16 mouse cellular contexts compared by ENCODE assay signal in the genomic region with DNA sequence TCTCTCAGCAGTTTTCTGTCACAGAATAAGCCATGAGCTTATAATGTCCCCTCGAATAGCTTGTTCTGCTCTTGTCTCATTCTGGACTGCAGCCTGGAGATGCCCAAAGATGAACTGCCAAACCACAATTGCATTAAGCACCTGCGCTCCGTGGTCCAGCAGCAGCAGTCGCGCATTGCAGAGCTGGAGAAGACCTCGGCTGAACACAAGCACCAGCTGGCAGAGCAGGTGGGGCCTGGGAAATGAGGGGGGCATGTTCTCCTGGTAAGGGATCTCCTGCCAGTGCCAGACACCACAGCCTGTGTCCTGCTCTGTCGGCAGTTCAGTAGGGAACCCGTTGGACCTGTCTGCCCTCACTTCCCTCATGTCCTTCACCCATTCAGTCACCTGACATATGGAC. TPM values are rescaled to one million over a fixed set of nuclear protein-coding genes. Genes with fewer than 3 reads are reported as not detected.
DNase-seq lines count a peak whose midpoint lies in the region; ATAC-seq lines count a peak whose summit lies in the region.
"Had no signal": no experiment of that assay in that cellular context is flagged by ENCODE, and none has a peak within 500 bp of the region (broad histone marks: within the 10 kb centered on the region; RNA-seq: fewer than 3 reads in every experiment).

No protein-coding gene starts in this region.

- ATAC-seq in kidney, embryonic 15.5 days (replicated peaks; ENCODE audit: low FRiP score), result no peak
- ATAC-seq: CD4-positive, CD25-positive, alpha-beta regulatory T cell, adult 4 months had no signal

- intact Hi-C loops in heart, postnatal 14 days (cut with DNase I), result no loop called here

- H3K4me3 ChIP-seq in kidney, embryonic 15.5 days (replicated peaks), result no peak overlapping the region
- H3K4me3 ChIP-seq: erythroblast, embryonic 14.5 days; megakaryocyte, embryonic 14.5 days had no signal

- H3K9me3 ChIP-seq in kidney, embryonic 15.5 days (replicated peaks), result no peaks in the 10 kb centered on the region
- H3K9me3 ChIP-seq: megakaryocyte, embryonic 14.5 days had no signal

- no peak overlapping the region for H3K9ac ChIP-seq in kidney, embryonic 15.5 days
- H3K9ac ChIP-seq: liver, embryonic 14.5 days had no signal

- 75% methylated on average over 8 of the region's 8 CpGs for WGBS in kidney, embryonic 15.5 days

- H3K27me3 ChIP-seq in kidney, embryonic 15.5 days, result no peaks in the 10 kb centered on the region
- H3K27me3 ChIP-seq: megakaryocyte, embryonic 14.5 days had no signal

- no peak for DNase-seq in kidney, postnatal 10 days
- peak; percentile 10 to 32 for DNase-seq in thymus, postnatal 10 days (ENCODE audit: low spot score in 2 of 2)
- no peak for DNase-seq in thymus, postnatal 4 days
- peak; percentile 53 for DNase-seq in cerebellum, adult 8-10 months
- no peak for DNase-seq in heart, postnatal 14 days
- DNase-seq in ovary, postnatal 36 days (ENCODE audit: low spot score), result no peak
- DNase-seq: adrenal gland, adult 8-10 months; gastrocnemius, postnatal 25 days; lung, postnatal 10 days had no signal

- no peak overlapping the region for H3K4me2 ChIP-seq in kidney, embryonic 15.5 days

- H3K27ac ChIP-seq in kidney, embryonic 15.5 days, result peak overlapping the region; percentile 82; the same call in 1 of the 2 replicates
- H3K27ac ChIP-seq: liver, embryonic 14.5 days had no signal

- peaks cover 51% of the 10 kb centered on the region for H3K4me1 ChIP-seq in kidney, embryonic 15.5 days

- H3K36me3 ChIP-seq in kidney, embryonic 15.5 days, result peaks cover 85% of the 10 kb centered on the region

RNA-seq across cellular contexts. Expression of a gene that starts 22.7 kb away (rescaled TPM):
- 75.9 and 77.2 TPM in 2 replicates for polyA plus RNA-seq in kidney, embryonic 15.5 days (2015; fragmentation: Nextera tagmentation; extraction: Ambion mirVana)
- 10 to 100 TPM; 76.6 to 80.5 TPM for total RNA-seq in heart, postnatal 14 days (2021)

RNA-seq across cellular contexts. Expression of a gene that starts 24.9 kb away (rescaled TPM):
- polyA plus RNA-seq in kidney, embryonic 15.5 days (2015; fragmentation: Nextera tagmentation; extraction: Ambion mirVana), result 45.1 and 45.9 TPM in 2 replicates
- 10 to 100 TPM; 19.7 to 19.8 TPM for total RNA-seq in heart, postnatal 14 days (2021)

RNA-seq across cellular contexts. Expression of a gene that starts 25.1 kb away (rescaled TPM):
- 82.8 and 92.6 TPM in 2 replicates for polyA plus RNA-seq in kidney, embryonic 15.5 days (2015; fragmentation: Nextera tagmentation; extraction: Ambion mirVana)
- 10 to 100 TPM; 43.6 to 45.6 TPM for total RNA-seq in heart, postnatal 14 days (2021)

RNA-seq across cellular contexts. Expression of a gene that starts 35.3 kb away (rescaled TPM):
- polyA plus RNA-seq in kidney, embryonic 15.5 days (2015; fragmentation: Nextera tagmentation; extraction: Ambion mirVana), result 41.5 and 47.1 TPM in 2 replicates
- not detected for total RNA-seq in heart, postnatal 14 days (2021)
- total RNA-seq: gastrocnemius, postnatal 25 days; heart, postnatal 25 days; MEL had no signal
- polyA plus RNA-seq: CD4-positive, CD25-positive, alpha-beta regulatory T cell, adult 4 months had no signal

RNA-seq across cellular contexts. Expression of a gene that starts 57.6 kb away (rescaled TPM):
- polyA plus RNA-seq in kidney, embryonic 15.5 days (2015; fragmentation: Nextera tagmentation; extraction: Ambion mirVana), result 1,170 and 1,259 TPM in 2 replicates
- 100 to 1,000 TPM; 357 to 392 TPM for total RNA-seq in heart, postnatal 14 days (2021)

Comparison
In these comparisons a context has a peak if more than half of its experiments do, and no peak if none do; other contexts are left out.
1. DNase-seq: peak in thymus, postnatal 10 days (2 of 2) and cerebellum, adult 8-10 months (single experiment); none in kidney, postnatal 10 days (single experiment), thymus, postnatal 4 days (single experiment), heart, postnatal 14 days (0 of 2) and ovary, postnatal 36 days (single experiment).